Mouse (Mus musculus): ENCODE measurements around the gene Arid4b. TPM values are rescaled to one million over a fixed set of nuclear protein-coding genes. Genes with fewer than 3 reads are reported as not detected.

Arid4b gene
- polyA plus RNA-seq, 1 experiment: 7.9 TPM

GRCm38 (mm10) chr13:14074371-14074770 lies 11.3 kb downstream of the Arid4b start:
- Histone ChIP-seq H3K4me1 (ENCODE audit: control insufficient read depth, insufficient read depth, low read length) (peaks cover 2% of the 10 kb centered on the region; the same call in 1 of the 2 replicates), H3K4me3 (replicated peaks; ENCODE audit: extremely low read depth, low read depth, low read length) (no peak overlapping the region)
- 93% methylated on average over 1 of the region's 1 CpGs for WGBS
- TF ChIP-seq POLR2A (IDR thresholded peaks at IDR 0.05; ENCODE audit: borderline replicate concordance, extremely low read depth, low read depth, low read length) (no peak), CTCF (IDR thresholded peaks at IDR 0.05; ENCODE audit: insufficient read depth, low read length) (no peak)
- no peak for DNase-seq

DNA sequence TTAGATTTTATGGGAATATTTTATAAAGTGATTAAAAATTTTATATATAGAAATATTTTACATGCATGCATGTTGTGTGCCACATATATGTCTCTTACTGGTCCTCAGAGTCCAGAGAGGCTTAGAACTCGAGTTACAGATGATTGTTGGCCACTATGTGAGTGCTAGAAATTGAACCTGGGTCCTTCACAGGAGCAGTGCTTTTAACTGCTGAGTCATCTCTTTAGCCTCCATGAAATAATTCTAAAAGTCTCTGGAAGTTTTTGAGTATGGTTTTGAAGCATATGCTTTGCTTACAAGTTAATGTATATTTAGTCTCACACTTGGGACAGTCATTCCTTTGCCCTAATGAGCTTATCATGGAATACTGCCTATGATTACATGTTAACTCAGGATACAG lies 12.3 kb downstream of the Arid4b start:
- no peak overlapping the region for H3K4me3 ChIP-seq (replicated peaks; ENCODE audit: extremely low read depth, low read depth, low read length)
- WGBS: 58% methylated on average over 1 of the region's 1 CpGs
- no peaks in the 10 kb centered on the region for H3K4me1 ChIP-seq (ENCODE audit: control insufficient read depth, insufficient read depth, low read length)
- no peak for DNase-seq
- TF ChIP-seq POLR2A (IDR thresholded peaks at IDR 0.05; ENCODE audit: borderline replicate concordance, extremely low read depth, low read depth, low read length) (no peak), CTCF (IDR thresholded peaks at IDR 0.05; ENCODE audit: insufficient read depth, low read length) (no peak)

- no peak for TF ChIP-seq POLR2A (IDR thresholded peaks at IDR 0.05; ENCODE audit: borderline replicate concordance, extremely low read depth, low read depth, low read length)
- TF ChIP-seq CTCF (IDR thresholded peaks at IDR 0.05; ENCODE audit: insufficient read depth, low read length): no peak
- DNase-seq: no peak
- WGBS: 70% methylated on average over 1 of the region's 1 CpGs
- Histone ChIP-seq H3K4me1 (ENCODE audit: control insufficient read depth, insufficient read depth, low read length) (peaks cover 5% of the 10 kb centered on the region), H3K4me3 (replicated peaks; ENCODE audit: extremely low read depth, low read depth, low read length) (no peak overlapping the region)
These were observed 25.6 kb downstream of the Arid4b start for GRCm38 (mm10) chr13:14088669-14089068.

DNA sequence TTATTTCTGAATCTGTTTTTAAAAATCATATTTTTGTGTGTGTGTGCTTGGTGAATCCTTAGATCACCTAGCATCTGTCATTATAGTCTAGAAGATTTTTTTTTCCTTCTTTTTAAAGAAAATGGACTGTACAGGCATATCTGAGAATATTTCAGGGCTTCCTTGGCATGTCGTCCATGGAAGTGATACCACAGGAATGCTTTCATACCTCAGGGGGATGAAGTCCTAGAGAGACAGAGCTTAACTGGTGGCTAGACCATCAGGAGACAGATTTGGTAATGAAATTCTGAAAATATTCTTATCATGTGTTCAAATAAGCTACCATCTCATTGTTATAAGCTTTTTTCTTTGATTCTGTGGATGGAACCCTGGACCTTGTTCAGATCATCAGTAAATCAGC lies 40.0 kb downstream of the Arid4b start:
- Histone ChIP-seq H3K4me1 (ENCODE audit: control insufficient read depth, insufficient read depth, low read length) (peaks cover 6% of the 10 kb centered on the region), H3K4me3 (replicated peaks; ENCODE audit: extremely low read depth, low read depth, low read length) (no peak overlapping the region)
- no peak for DNase-seq
- WGBS: 43% methylated on average over 1 of the region's 1 CpGs
- no peak for TF ChIP-seq POLR2A (IDR thresholded peaks at IDR 0.05; ENCODE audit: borderline replicate concordance, extremely low read depth, low read depth, low read length)
- no peak for TF ChIP-seq CTCF (IDR thresholded peaks at IDR 0.05; ENCODE audit: insufficient read depth, low read length)

DNA sequence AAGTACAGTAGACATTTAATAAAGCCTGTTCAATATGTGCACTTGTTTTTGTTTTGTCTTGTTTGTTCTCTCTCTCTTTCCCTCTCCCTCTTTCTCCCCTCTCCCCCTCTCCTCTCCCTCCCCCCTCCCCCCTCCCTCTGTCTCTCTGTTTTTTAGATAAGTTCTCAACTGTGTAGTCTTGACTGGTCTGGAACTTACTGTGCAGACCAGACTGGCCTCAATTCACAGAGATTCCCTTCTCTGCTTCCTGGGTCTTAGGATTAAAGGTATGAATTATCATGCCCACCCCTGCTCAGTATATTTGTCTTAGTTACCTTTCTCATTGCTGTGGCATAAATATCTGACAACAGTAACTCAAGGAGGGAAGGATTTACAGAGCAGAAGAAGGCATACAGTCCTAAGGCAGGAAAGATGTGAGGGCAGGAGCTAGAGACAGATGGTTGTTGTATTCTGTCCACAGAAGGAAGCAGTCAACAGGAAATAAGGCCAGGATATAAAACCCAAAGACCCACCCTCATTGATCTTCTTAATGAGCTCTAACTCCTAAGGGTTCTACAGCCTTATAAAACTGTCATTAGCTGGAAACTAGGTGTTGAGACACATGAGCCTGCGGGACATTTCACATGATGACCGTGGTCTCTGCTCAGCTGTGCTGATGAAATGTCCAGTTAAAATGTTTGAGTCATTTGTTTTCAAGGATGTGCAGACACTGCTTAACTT lies 47.3 kb downstream of the Arid4b start:
- DNase-seq: no peak
- WGBS: 72% methylated on average over 2 of the region's 2 CpGs

GRCm38 (mm10) chr13:14111146-14111545 lies 48.1 kb downstream of the Arid4b start:
- 26% methylated on average over 1 of the region's 1 CpGs for WGBS
- no peak overlapping the region for H3K4me3 ChIP-seq (replicated peaks; ENCODE audit: extremely low read depth, low read depth, low read length)
- peaks cover 6% of the 10 kb centered on the region for H3K4me1 ChIP-seq (ENCODE audit: control insufficient read depth, insufficient read depth, low read length)
- DNase-seq: no peak
- no peak for TF ChIP-seq POLR2A (IDR thresholded peaks at IDR 0.05; ENCODE audit: borderline replicate concordance, extremely low read depth, low read depth, low read length)
- TF ChIP-seq CTCF (IDR thresholded peaks at IDR 0.05; ENCODE audit: insufficient read depth, low read length): no peak

More for the DNA sequence above, 47.3 kb downstream of the Arid4b start:
- H3K4me1 ChIP-seq (ENCODE audit: control insufficient read depth, insufficient read depth, low read length): peaks cover 6% of the 10 kb centered on the region
- no peak for TF ChIP-seq CTCF (IDR thresholded peaks at IDR 0.05; ENCODE audit: insufficient read depth, low read length)
- TF ChIP-seq POLR2A (IDR thresholded peaks at IDR 0.05; ENCODE audit: borderline replicate concordance, extremely low read depth, low read depth, low read length): no peak
- H3K4me3 ChIP-seq (replicated peaks; ENCODE audit: extremely low read depth, low read depth, low read length): no peak overlapping the region

DNA sequence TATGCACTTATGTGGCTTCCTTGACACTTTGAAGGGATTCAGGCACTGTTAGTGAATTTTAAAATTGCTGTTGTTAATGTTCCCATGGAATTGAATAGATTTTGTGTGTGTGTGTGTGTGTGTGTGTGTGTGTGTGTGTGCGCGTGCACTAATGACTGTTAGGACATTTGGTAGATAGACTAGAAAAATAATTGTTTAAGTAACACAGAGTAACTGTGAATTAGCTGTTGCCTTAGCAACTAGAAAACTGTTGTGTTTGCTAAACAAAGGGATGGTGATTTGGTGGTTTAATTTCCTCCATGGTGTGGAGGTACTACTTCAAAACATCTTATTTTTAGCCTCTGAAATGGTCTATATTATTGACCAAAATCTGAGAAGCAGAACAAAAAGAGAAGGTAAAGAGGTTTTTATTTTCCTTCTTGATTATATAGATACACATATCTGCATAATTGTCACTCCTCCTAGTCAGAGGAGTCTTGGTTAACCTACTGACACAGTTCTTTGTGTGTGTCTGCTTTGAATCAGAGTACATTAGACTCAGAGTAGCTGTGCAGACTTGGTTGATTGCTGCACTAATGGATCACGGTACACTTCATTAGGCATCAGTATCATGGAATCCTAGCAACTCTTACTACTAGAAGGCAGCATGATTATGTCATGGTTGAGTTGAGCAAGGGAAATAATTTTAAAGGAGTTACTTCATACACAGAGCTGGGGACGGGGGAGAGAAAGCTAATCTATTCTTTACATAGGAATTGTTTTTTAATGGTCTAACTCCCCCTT lies 50.9 kb downstream of the Arid4b start:
- 76% methylated on average over 4 of the region's 4 CpGs for WGBS
- TF ChIP-seq POLR2A (IDR thresholded peaks at IDR 0.05; ENCODE audit: borderline replicate concordance, extremely low read depth, low read depth, low read length): no peak
- no peak for TF ChIP-seq CTCF (IDR thresholded peaks at IDR 0.05; ENCODE audit: insufficient read depth, low read length)

GRCm38 (mm10) chr13:14115805-14116204 lies 52.8 kb downstream of the Arid4b start:
- no peak for DNase-seq
- no peak for TF ChIP-seq POLR2A (IDR thresholded peaks at IDR 0.05; ENCODE audit: borderline replicate concordance, extremely low read depth, low read depth, low read length)
- no peak for TF ChIP-seq CTCF (IDR thresholded peaks at IDR 0.05; ENCODE audit: insufficient read depth, low read length)
- WGBS: 98% methylated on average over 2 of the region's 2 CpGs

More for the DNA sequence above, 50.9 kb downstream of the Arid4b start:
- Histone ChIP-seq H3K4me1 (ENCODE audit: control insufficient read depth, insufficient read depth, low read length) (peaks cover 6% of the 10 kb centered on the region), H3K4me3 (replicated peaks; ENCODE audit: extremely low read depth, low read depth, low read length) (no peak overlapping the region)
- no peak for DNase-seq

GRCm38 (mm10) chr13:14131651-14132050 lies 68.6 kb downstream of the Arid4b start:
- Histone ChIP-seq H3K4me1 (ENCODE audit: control insufficient read depth, insufficient read depth, low read length) (no peaks in the 10 kb centered on the region), H3K4me3 (replicated peaks; ENCODE audit: extremely low read depth, low read depth, low read length) (no peak overlapping the region)
- DNase-seq: no peak
- TF ChIP-seq CTCF (IDR thresholded peaks at IDR 0.05; ENCODE audit: insufficient read depth, low read length): no peak
- no peak for TF ChIP-seq POLR2A (IDR thresholded peaks at IDR 0.05; ENCODE audit: borderline replicate concordance, extremely low read depth, low read depth, low read length)
- 91% methylated on average over 1 of the region's 1 CpGs for WGBS

More at GRCm38 (mm10) chr13:14115805-14116204, 52.8 kb downstream of the Arid4b start:
- H3K4me3 ChIP-seq (replicated peaks; ENCODE audit: extremely low read depth, low read depth, low read length): no peak overlapping the region
- peaks cover 2% of the 10 kb centered on the region; the same call in 1 of the 2 replicates for H3K4me1 ChIP-seq (ENCODE audit: control insufficient read depth, insufficient read depth, low read length)

Data from lung, adult 2 months (tissue).